Mouse (Mus musculus) brain, embryonic 14.5 days (tissue): ENCODE results near the gene Bcat2.

Experiments
- CTCF ChIP-seq: fragments of 200-500 bp; IDR thresholded peaks from 2 replicates; pipeline ENCODE4 v1.5.1; 2012; ENCODE audit warnings: inconsistent platforms, mild to moderate bottlenecking, moderate library complexity, borderline replicate concordance; ENCODE audit not compliant: insufficient read depth, insufficient read length; ENCODE audit errors: extremely low read depth
- POLR2A ChIP-seq: fragments of 200-500 bp; IDR thresholded peaks from 2 replicates; pipeline ENCODE4 v1.6.1; 2012; ENCODE audit warnings: mild to moderate bottlenecking, inconsistent platforms, borderline replicate concordance; ENCODE audit not compliant: poor library complexity, insufficient read depth, insufficient read length, severe bottlenecking; ENCODE audit errors: extremely low read depth

GRCm38 (mm10) chr7:45560843-45561623 is 8.9 kb upstream of the Bcat2 start:
- TF ChIP-seq POLR2A (no peak), CTCF (peak; percentile 90)
